Mouse (Mus musculus): Measurements from ENCODE around the gene Maml3. TPM values are rescaled to one million over a fixed set of nuclear protein-coding genes. Genes with fewer than 3 reads are reported as not detected.

Maml3 gene
- polyA plus RNA-seq, 1 experiment from 2014 or later, result 8.6 TPM

DNA sequence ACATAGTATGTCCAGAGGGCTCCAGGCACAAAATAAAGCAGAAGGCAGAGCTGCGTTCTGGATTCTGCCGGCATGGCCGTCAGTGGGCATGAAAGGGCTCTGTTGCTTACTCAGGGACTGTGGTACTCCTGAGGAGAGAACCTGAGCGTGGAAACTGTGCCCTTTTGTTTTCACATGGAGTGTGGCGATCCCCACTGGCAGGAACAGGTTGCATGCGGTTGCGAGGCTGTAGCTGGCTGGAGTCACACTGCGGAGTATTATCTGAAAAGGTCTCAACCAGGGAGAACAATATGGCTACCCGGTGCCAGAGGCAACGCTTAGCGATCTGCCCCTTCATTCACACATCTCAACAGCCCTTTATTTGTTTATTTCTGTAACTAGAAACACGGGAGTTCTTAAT, 353.4 kb downstream of the Maml3 start:
- Histone ChIP-seq H3K9ac (replicated peaks) (no peak overlapping the region), H3K36me3 (no peaks in the 10 kb centered on the region), H3K27ac (peak overlapping the region; percentile 74), H3K4me1 (replicated peaks) (peaks cover 43% of the 10 kb centered on the region), H3K4me2 (replicated peaks) (no peak overlapping the region), H3K27me3 (no peaks in the 10 kb centered on the region), H3K9me3 (no peaks in the 10 kb centered on the region), H3K4me3 (replicated peaks) (no peak overlapping the region)
- no peak for ATAC-seq
- 71% methylated on average over 12 of the region's 12 CpGs for WGBS

DNA sequence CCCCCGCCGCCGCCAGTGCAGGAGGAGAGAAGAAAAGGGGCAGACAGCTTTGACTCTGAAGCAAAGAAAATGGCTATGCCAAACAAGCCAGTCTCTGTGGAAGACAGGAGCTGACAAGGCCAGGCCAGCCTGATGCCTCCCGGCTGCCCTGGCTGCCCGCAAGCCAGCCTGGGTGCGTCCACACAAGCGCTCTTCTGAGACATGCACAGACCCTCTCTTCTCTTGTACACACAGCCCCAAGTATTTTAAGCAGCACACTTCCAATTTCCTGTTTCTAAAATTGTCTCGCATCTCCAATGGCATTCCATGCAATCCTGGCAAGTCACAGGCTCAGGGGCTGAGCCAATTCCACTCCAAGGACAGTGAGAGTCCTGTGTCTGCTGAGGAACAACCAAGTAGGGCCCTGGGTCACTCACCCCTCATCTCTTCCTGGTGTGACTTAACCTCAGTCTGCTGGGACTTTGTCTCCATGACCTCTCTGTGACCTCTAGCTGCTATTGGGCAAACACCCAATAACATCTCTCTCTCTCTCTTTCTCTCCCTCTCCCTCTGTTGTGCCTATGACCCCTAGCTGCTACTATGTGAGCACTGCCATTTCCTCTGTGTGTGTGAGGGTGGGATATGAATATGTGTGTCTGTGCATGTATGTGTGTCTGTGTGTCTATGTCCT, 354.9 kb downstream of the Maml3 start:
- 26% methylated on average over 8 of the region's 8 CpGs for WGBS
- peaks cover 38% of the 10 kb centered on the region for H3K4me1 ChIP-seq (replicated peaks)
- H3K36me3 ChIP-seq, result no peaks in the 10 kb centered on the region
- peak overlapping the region; percentile 96 for H3K27ac ChIP-seq
- no peaks in the 10 kb centered on the region for H3K27me3 ChIP-seq
- peak; percentile 67 for ATAC-seq
- H3K4me3 ChIP-seq (replicated peaks), result no peak overlapping the region
- H3K4me2 ChIP-seq (replicated peaks), result peak overlapping the region; percentile 25; the same call in 1 of the 2 replicates
- H3K9me3 ChIP-seq, result no peaks in the 10 kb centered on the region
- peak overlapping the region; percentile 53 for H3K9ac ChIP-seq (replicated peaks)

DNA sequence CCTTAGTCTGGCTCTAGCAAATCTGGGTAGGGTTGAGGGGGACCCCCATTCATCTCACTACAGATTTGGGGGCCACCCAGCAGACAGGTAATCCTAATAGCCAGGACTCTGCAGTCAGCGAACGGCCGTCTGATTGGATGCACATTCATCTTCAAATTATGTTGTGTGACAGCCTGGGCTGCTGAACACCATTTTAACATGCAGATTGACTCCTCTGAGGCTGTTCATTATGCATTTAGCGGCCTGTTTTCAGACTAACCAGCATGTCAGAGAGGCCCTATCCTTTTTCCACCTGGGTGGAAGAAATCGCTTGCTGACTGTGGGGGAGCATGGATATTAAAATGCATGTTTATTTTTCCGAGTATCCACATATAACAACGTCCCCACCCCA, 355.5 kb downstream of the Maml3 start:
- no peaks in the 10 kb centered on the region for H3K9me3 ChIP-seq
- peak overlapping the region; percentile 53 for H3K9ac ChIP-seq (replicated peaks)
- no peaks in the 10 kb centered on the region for H3K27me3 ChIP-seq
- H3K27ac ChIP-seq, result peak overlapping the region; percentile 96
- 0 out of 2 replicates have a peak overlapping the region, but pooled peaks have one; percentile 25 for H3K4me2 ChIP-seq (replicated peaks)
- peak; percentile 71 for ATAC-seq
- WGBS, result 22% methylated on average over 7 of the region's 7 CpGs
- no peaks in the 10 kb centered on the region for H3K36me3 ChIP-seq
- peaks cover 41% of the 10 kb centered on the region for H3K4me1 ChIP-seq (replicated peaks)
- H3K4me3 ChIP-seq (replicated peaks), result no peak overlapping the region

DNA sequence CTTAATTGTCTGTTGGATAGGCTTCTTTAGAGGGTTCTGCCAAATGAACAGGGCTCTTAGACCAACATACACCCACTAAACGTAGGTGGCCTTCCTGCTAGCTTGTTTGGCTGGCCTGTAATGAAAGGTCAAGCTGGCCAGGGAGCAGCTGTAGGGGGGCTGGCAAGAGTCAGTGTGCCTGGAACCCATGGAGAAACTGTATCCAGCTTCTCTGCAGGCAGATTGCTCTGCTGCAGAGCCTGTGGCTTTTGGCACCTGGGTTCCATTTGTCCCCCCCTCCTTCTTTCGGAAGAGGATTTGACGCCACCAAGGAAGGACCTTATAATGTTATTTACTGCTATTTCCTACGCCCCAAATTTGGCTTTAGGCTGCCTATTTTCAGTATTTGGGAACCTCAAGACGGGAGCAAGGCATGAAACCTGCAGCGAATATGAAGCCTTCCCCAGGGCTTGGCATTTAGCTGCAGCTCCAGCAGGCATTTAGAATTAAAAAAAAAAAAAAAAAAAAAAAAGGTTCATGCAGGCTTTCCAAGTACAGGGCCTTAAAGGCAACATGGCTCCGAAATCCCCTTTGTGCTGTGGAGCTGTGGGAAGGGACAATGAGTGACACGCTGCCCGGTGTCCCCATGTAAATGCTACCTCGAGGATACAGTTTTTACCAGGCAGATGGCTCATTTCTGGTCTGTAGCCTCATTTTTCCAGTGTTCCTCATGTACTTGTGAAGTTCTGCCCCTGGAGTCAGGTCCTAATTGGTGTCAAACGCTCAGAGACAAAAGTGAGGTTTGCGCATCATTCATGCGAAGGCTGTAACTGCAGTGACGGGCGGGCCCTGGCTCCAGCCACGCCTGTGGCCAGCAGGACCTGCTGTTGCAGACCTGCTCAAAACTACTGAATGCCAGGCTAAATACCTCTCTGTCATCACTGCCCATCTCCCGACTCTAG, 356.2 kb downstream of the Maml3 start:
- Histone ChIP-seq H3K36me3 (no peaks in the 10 kb centered on the region), H3K9ac (replicated peaks) (peak overlapping the region; percentile 53)

DNA sequence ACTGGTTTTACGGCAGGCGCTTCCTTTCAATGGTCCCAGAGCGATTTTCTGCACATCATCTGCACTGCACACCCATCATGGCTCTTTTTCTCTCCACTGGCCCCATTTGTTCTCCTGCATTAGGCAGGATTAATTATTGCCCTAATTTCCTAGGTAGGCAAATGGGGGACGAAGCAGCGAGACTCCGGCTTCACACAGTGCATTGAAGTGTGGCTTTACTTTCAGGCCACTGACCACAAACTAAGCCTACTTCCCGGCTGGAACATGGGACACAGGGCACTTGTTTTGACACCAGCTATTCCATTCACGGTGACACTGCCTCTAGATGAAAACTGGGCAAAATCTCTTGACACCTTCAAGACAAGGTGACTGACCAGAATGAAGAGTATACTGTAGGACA, 358.1 kb downstream of the Maml3 start:
- H3K27ac ChIP-seq, result no peak overlapping the region
- no peak overlapping the region for H3K9ac ChIP-seq (replicated peaks)
- WGBS, result 76% methylated on average over 8 of the region's 8 CpGs
- ATAC-seq, result no peak
- H3K4me2 ChIP-seq (replicated peaks), result no peak overlapping the region
- no peaks in the 10 kb centered on the region for H3K36me3 ChIP-seq
- H3K9me3 ChIP-seq, result no peaks in the 10 kb centered on the region
- peaks cover 41% of the 10 kb centered on the region for H3K4me1 ChIP-seq (replicated peaks)
- no peaks in the 10 kb centered on the region for H3K27me3 ChIP-seq
- no peak overlapping the region for H3K4me3 ChIP-seq (replicated peaks)

More for the DNA sequence above, 356.2 kb downstream of the Maml3 start:
- Histone ChIP-seq H3K4me2 (replicated peaks) (no peak overlapping the region), H3K27me3 (no peaks in the 10 kb centered on the region), H3K4me3 (replicated peaks) (no peak overlapping the region), H3K4me1 (replicated peaks) (peaks cover 44% of the 10 kb centered on the region), H3K27ac (peak overlapping the region; percentile 96), H3K9me3 (no peaks in the 10 kb centered on the region)
- ATAC-seq, result peak; percentile 67
- WGBS, result 61% methylated on average over 17 of the region's 17 CpGs

DNA sequence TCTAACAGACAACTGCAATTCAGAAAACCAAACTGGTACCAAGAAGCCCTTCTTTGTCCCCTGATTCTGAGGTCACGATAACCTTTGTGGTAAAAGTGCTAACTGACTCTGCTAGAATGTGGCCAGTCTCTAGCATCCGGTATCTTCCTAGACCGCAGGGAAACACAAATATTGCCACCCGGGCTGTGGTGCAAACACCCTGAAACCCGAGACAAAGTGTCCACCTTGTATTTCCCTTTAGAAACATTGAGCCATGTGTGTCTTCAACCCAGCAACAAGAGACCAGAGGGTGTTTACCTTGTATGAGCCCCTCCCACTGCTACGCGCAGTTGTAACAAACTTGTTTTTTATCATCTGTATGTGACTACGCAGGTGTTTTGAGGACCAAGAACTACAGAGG, 359.7 kb downstream of the Maml3 start:
- ATAC-seq, result no peak
- H3K9me3 ChIP-seq, result no peaks in the 10 kb centered on the region
- H3K27me3 ChIP-seq, result no peaks in the 10 kb centered on the region
- no peak overlapping the region for H3K27ac ChIP-seq
- peaks cover 39% of the 10 kb centered on the region for H3K4me1 ChIP-seq (replicated peaks)
- H3K9ac ChIP-seq (replicated peaks), result no peak overlapping the region
- no peak overlapping the region for H3K4me3 ChIP-seq (replicated peaks)
- 90% methylated on average over 8 of the region's 8 CpGs for WGBS
- no peak overlapping the region for H3K4me2 ChIP-seq (replicated peaks)
- H3K36me3 ChIP-seq, result no peaks in the 10 kb centered on the region

DNA sequence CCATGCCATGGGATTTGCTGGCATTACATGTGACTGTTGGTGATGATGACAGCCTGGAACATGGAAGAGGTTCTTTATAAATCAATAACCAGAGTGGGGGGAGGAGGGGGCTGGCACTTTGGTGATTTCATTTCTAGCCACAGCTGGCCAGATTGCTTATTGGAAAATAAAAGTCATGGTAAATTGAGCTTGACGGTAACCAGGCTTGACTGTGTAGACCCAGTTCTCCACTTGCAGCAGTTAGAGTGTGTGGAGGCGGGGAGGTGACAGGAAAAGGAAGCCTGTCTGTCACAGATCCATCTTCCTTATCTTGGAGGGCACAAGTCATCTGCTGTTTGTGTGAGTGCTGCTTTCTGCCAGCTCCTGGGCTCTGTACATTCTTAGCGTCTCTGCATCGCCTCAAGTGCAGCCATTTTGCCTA, 360.5 kb downstream of the Maml3 start:
- peaks cover 37% of the 10 kb centered on the region for H3K4me1 ChIP-seq (replicated peaks)
- ATAC-seq, result no peak
- 80% methylated on average over 4 of the region's 4 CpGs for WGBS
- H3K4me3 ChIP-seq (replicated peaks), result no peak overlapping the region
- H3K27me3 ChIP-seq, result no peaks in the 10 kb centered on the region
- no peak overlapping the region for H3K9ac ChIP-seq (replicated peaks)
- H3K9me3 ChIP-seq, result no peaks in the 10 kb centered on the region
- H3K4me2 ChIP-seq (replicated peaks), result no peak overlapping the region
- H3K27ac ChIP-seq, result 0 out of 2 replicates have a peak overlapping the region, but pooled peaks have one; percentile 11
- no peaks in the 10 kb centered on the region for H3K36me3 ChIP-seq

DNA sequence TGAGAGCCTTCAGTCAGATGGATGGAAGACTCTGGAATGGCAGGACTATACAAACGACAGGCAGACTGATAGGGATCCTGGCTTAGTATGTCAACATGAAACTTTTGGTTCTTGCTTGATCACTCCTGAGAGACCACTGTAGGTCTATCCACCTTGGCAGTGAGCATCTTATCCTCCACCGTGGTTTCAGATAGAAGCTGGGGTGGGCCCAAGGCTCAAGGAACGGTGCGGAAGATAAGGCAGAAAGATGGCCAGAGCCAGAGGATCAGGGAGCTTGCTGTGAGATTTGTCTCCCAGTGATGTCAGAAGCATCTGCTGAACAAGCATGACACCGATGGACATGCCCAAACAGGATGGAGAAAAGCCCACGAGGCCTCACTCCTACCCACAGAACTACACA, 362.5 kb downstream of the Maml3 start:
- Histone ChIP-seq H3K4me2 (replicated peaks) (no peak overlapping the region), H3K9me3 (no peaks in the 10 kb centered on the region), H3K9ac (replicated peaks) (no peak overlapping the region), H3K4me3 (replicated peaks) (no peak overlapping the region), H3K4me1 (replicated peaks) (peaks cover 37% of the 10 kb centered on the region), H3K27me3 (no peaks in the 10 kb centered on the region), H3K27ac (no peak overlapping the region), H3K36me3 (no peaks in the 10 kb centered on the region)
- ATAC-seq, result no peak
- WGBS, result 92% methylated on average over 6 of the region's 6 CpGs

DNA sequence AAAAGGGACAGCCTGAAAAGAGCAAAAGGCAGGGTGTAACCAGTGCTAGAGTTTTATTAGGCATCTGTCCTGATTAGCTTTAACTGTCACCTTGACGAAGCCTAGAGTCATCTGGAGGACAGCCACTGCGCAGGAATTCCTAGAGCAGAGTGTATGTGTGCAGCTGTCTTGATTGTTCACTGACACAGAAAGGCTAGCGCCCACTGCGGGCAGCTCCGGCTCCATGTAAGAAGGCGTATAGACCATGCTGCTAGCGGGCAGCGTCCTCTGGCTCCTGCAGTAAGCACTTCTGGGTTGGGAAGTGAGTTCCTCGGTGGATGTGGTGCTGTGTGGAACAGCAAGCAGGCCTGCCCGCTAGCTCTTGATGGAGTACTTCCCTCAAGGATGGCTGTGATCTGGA, 363.1 kb downstream of the Maml3 start:
- WGBS, result 79% methylated on average over 10 of the region's 10 CpGs
- Histone ChIP-seq H3K27me3 (no peaks in the 10 kb centered on the region), H3K4me1 (replicated peaks) (peaks cover 37% of the 10 kb centered on the region), H3K4me3 (replicated peaks) (no peak overlapping the region), H3K27ac (peak overlapping the region; percentile 53), H3K9ac (replicated peaks) (no peak overlapping the region), H3K9me3 (no peaks in the 10 kb centered on the region), H3K36me3 (no peaks in the 10 kb centered on the region), H3K4me2 (replicated peaks) (no peak overlapping the region)
- no peak for ATAC-seq

DNA sequence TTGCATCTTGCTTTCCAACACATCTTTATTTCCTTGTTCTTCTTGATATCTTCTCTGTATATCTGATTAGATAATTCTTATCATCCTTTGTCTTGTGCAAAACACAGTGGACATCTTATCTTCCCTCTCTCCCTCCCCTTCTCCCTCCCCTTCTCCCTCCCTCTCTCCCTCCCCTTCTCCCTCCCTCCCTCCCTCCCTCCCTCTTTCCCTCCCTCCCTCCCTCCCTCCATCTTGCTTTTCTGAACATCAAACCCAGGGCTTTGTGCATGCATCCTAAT, 365.1 kb downstream of the Maml3 start:
- Histone ChIP-seq H3K4me1 (replicated peaks) (peaks cover 37% of the 10 kb centered on the region), H3K4me2 (replicated peaks) (no peak overlapping the region), H3K4me3 (replicated peaks) (no peak overlapping the region), H3K27me3 (no peaks in the 10 kb centered on the region), H3K36me3 (no peaks in the 10 kb centered on the region), H3K9ac (replicated peaks) (peak overlapping the region; percentile 56; the same call in 1 of the 2 replicates), H3K27ac (peak overlapping the region; percentile 92), H3K9me3 (no peaks in the 10 kb centered on the region)
- no peak for ATAC-seq

DNA sequence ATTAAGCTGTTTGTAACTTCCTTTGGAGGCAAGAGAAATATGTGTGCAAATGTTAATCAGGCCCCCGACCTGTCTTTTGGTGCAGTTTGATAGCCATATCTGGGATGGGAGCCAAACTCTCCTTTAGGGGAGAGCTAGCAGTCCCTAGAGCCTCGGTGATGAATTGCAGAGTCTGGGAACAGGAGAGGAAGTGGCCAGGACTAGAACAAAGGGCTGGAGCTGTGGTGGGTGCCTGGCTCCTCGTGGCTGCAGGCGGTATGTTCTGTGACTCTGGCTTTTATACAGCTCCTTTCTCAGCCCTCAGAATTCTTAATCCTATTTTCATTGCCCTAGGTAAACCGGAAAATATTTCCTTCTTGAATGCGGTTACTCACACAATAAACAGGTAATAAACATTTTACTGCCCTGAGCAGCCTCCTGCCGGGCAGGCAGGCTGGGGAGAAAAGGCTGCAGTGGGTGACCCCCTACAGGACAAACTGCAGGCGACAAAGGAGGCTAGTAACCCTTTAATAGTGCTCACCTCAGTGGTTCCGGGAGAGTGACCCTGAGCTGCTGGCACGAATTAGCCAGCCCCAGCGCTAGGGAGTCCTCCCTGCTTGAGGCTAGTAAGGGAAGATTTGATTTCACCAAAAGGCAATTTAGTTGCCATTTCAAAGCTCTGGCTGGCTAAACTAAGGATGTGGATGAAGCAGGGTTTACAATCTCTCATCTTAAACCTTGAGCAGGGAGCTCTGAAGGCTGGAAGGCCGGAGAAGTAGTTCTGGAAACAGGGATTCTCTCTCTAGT, 365.6 kb downstream of the Maml3 start:
- Histone ChIP-seq H3K4me2 (replicated peaks) (peak overlapping the region; percentile 12; the same call in 1 of the 2 replicates), H3K4me1 (replicated peaks) (peaks cover 32% of the 10 kb centered on the region), H3K27ac (peak overlapping the region; percentile 92), H3K27me3 (no peaks in the 10 kb centered on the region), H3K4me3 (replicated peaks) (no peak overlapping the region), H3K9me3 (no peaks in the 10 kb centered on the region), H3K36me3 (no peaks in the 10 kb centered on the region), H3K9ac (replicated peaks) (peak overlapping the region; percentile 56)
- 5% methylated on average over 12 of the region's 12 CpGs for WGBS
- peak; percentile 90 for ATAC-seq

DNA sequence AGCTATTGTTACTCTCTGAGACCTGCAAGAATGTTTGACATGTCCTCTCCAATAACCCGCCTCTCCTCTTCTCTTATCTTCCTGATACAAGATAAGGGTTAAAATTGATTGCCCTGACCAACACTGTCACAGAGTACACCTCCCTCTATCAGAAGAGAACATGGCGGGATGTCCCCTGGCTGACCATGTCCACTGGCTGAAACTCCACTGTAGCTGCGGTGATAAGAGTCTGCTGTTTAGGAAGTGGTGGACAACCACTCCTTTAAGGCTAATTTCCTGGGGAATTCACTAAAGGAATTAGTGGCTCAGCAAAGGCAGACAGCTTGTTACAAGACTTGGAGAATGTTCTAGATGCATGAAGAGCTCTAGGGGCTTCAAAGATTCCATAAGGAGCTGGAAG, 371.2 kb downstream of the Maml3 start:
- 95% methylated on average over 3 of the region's 3 CpGs for WGBS
- Histone ChIP-seq H3K27ac (no peak overlapping the region), H3K4me1 (replicated peaks) (peaks cover 45% of the 10 kb centered on the region), H3K9me3 (no peaks in the 10 kb centered on the region), H3K4me2 (replicated peaks) (no peak overlapping the region), H3K9ac (replicated peaks) (no peak overlapping the region), H3K27me3 (no peaks in the 10 kb centered on the region), H3K36me3 (no peaks in the 10 kb centered on the region), H3K4me3 (replicated peaks) (no peak overlapping the region)
- ATAC-seq, result no peak

Measured in midbrain, embryonic 13.5 days (tissue).